Mouse (Mus musculus) midbrain, embryonic 13.5 days (tissue): ENCODE measurements around the gene Memo1. TPM values are rescaled to one million over a fixed set of nuclear protein-coding genes. Genes with fewer than 3 reads are reported as not detected.
"Not testable (repeated sequence)": the region's sequence is repeated elsewhere in the genome, so short reads cannot be mapped to it uniquely, and the experiment has no call there.

Experiments used
- ATAC-seq: fragments of 200-750 bp; cut with Nextera tagmentation; 2 replicates; pipeline ENCODE4 v1.8.0; 2017; ENCODE audit warnings: mild to moderate bottlenecking, moderate TSS enrichment, moderate library complexity
- H3K27ac ChIP-seq: fragments of 300-500 bp; sonication (generic); 2 replicates; pipeline ENCODE4 v1.5.1; 2015; ENCODE audit warnings: inconsistent platforms, mild to moderate bottlenecking, moderate library complexity
- H3K27me3 ChIP-seq: fragments of 300-500 bp; sonication (generic); 2 replicates; pipeline ENCODE4 v1.6.1; 2015; ENCODE audit warnings: mild to moderate bottlenecking, inconsistent platforms
- H3K36me3 ChIP-seq: fragments of 300-500 bp; sonication (generic); 2 replicates; pipeline ENCODE4 v1.6.1; 2015; ENCODE audit warnings: mild to moderate bottlenecking, inconsistent platforms
- H3K4me1 ChIP-seq: fragments of 300-500 bp; sonication (generic); replicated peaks from 2 replicates; pipeline ENCODE4 v1.6.1; 2015; ENCODE audit warnings: inconsistent platforms
- H3K4me2 ChIP-seq: fragments of 300-500 bp; sonication (generic); replicated peaks from 2 replicates; pipeline ENCODE4 v1.6.1; 2015; ENCODE audit warnings: moderate library complexity, mild to moderate bottlenecking, inconsistent platforms
- H3K4me3 ChIP-seq: fragments of 300-500 bp; sonication (generic); replicated peaks from 2 replicates; pipeline ENCODE4 v1.5.1; 2015; ENCODE audit warnings: mild to moderate bottlenecking, inconsistent platforms
- H3K9ac ChIP-seq: fragments of 300-500 bp; sonication (generic); replicated peaks from 2 replicates; pipeline ENCODE4 v1.6.1; 2015; ENCODE audit warnings: mild to moderate bottlenecking, inconsistent platforms
- H3K9me3 ChIP-seq: fragments of 300-500 bp; sonication (generic); 2 replicates; pipeline ENCODE4 v1.6.1; 2016; ENCODE audit warnings: mild to moderate bottlenecking, inconsistent platforms
- WGBS: fragments of 180-500 bp; shearing (Covaris S2); methylation state at CpG from one replicate; pipeline ENCODE4 v1.1.7; 2015; 5-methylcytosine and 5-hydroxymethylcytosine counted together
- polyA plus RNA-seq: library from polyadenylated mRNA; unstranded; fragments of >200 nt; fragmentation: Nextera tagmentation; extraction: Ambion mirVana; gene quantifications from 2 replicates; pipeline ENCODE4 v1.2.1, GENCODE M21; 2015

The Memo1 gene
- polyA plus RNA-seq, 1 experiment from 2014 or later, result 66.3 TPM

GRCm38 (mm10) chr17:74316309-74316863 lies 21.1 kb upstream of the Memo1 start:
- Histone ChIP-seq H3K4me1 (peaks cover 23% of the 10 kb centered on the region), H3K27ac (peak overlapping the region; percentile 92), H3K9ac (peak overlapping the region; percentile 82), H3K4me2 (peak overlapping the region; percentile 85), H3K36me3 (peaks cover 10% of the 10 kb centered on the region), H3K9me3 (no peaks in the 10 kb centered on the region), H3K4me3 (peak overlapping the region; percentile 79), H3K27me3 (no peaks in the 10 kb centered on the region)
- peak; percentile 97 for ATAC-seq
- WGBS, result under 1% methylated on average over 47 of the region's 48 CpGs

- WGBS, result under 1% methylated on average over 40 of the region's 45 CpGs
- peaks cover 23% of the 10 kb centered on the region for H3K4me1 ChIP-seq
- H3K9me3 ChIP-seq, result no peaks in the 10 kb centered on the region
- peak overlapping the region; percentile 82 for H3K9ac ChIP-seq
- no peaks in the 10 kb centered on the region for H3K27me3 ChIP-seq
- peak overlapping the region; percentile 79 for H3K4me3 ChIP-seq
- ATAC-seq, result no peak
- H3K36me3 ChIP-seq, result peaks cover 10% of the 10 kb centered on the region
- H3K4me2 ChIP-seq, result peak overlapping the region; percentile 85
- peak overlapping the region; percentile 92 for H3K27ac ChIP-seq
Measured at GRCm38 (mm10) chr17:74315445-74316308, 20.4 kb upstream of the Memo1 start.

GRCm38 (mm10) chr17:74306021-74306420 lies 10.7 kb upstream of the Memo1 start:
- no peaks in the 10 kb centered on the region for H3K27me3 ChIP-seq
- H3K27ac ChIP-seq, result no peak overlapping the region
- no peak overlapping the region for H3K9ac ChIP-seq
- H3K36me3 ChIP-seq, result peaks cover 53% of the 10 kb centered on the region
- WGBS, result 94% methylated on average over 1 of the region's 1 CpGs
- no peaks in the 10 kb centered on the region for H3K4me1 ChIP-seq
- no peaks in the 10 kb centered on the region for H3K9me3 ChIP-seq
- H3K4me3 ChIP-seq, result no peak overlapping the region
- H3K4me2 ChIP-seq, result no peak overlapping the region
- no peak for ATAC-seq

- 94% methylated on average over 4 of the region's 4 CpGs for WGBS
- peaks cover 54% of the 10 kb centered on the region for H3K36me3 ChIP-seq
- H3K4me2 ChIP-seq, result no peak overlapping the region
- H3K4me3 ChIP-seq, result no peak overlapping the region
- H3K9ac ChIP-seq, result no peak overlapping the region
- no peak for ATAC-seq
- no peak overlapping the region for H3K27ac ChIP-seq
- no peaks in the 10 kb centered on the region for H3K4me1 ChIP-seq
- no peaks in the 10 kb centered on the region for H3K27me3 ChIP-seq
- no peaks in the 10 kb centered on the region for H3K9me3 ChIP-seq
Measured at GRCm38 (mm10) chr17:74305616-74306015, 10.3 kb upstream of the Memo1 start.

- H3K9ac ChIP-seq, result no peak overlapping the region
- ATAC-seq, result no peak
- H3K4me2 ChIP-seq, result no peak overlapping the region
- no peaks in the 10 kb centered on the region for H3K27me3 ChIP-seq
- H3K36me3 ChIP-seq, result peaks cover 56% of the 10 kb centered on the region
- WGBS, result 97% methylated on average over 4 of the region's 4 CpGs
- no peaks in the 10 kb centered on the region for H3K4me1 ChIP-seq
- no peaks in the 10 kb centered on the region for H3K9me3 ChIP-seq
- H3K4me3 ChIP-seq, result no peak overlapping the region
- no peak overlapping the region for H3K27ac ChIP-seq
Measured at GRCm38 (mm10) chr17:74304060-74304459, 8.7 kb upstream of the Memo1 start.

GRCm38 (mm10) chr17:74300089-74300488 lies 4.8 kb upstream of the Memo1 start:
- Histone ChIP-seq H3K4me2 (no peak overlapping the region), H3K36me3 (peaks cover 36% of the 10 kb centered on the region), H3K27me3 (no peaks in the 10 kb centered on the region), H3K27ac (no peak overlapping the region), H3K4me3 (no peak overlapping the region), H3K9me3 (no peaks in the 10 kb centered on the region), H3K9ac (no peak overlapping the region), H3K4me1 (no peaks in the 10 kb centered on the region)
- WGBS, result 88% methylated on average over 5 of the region's 5 CpGs
- ATAC-seq, result no peak

GRCm38 (mm10) chr17:74296991-74297390 lies 1.7 kb upstream of the Memo1 start:
- H3K9me3 ChIP-seq, ATAC-seq, H3K27ac ChIP-seq: not testable (repeated sequence)

GRCm38 (mm10) chr17:74296076-74296823 lies 929 bp upstream of the Memo1 start:
- Histone ChIP-seq H3K4me2 (peak overlapping the region; percentile 80), H3K27ac (peak overlapping the region; percentile 96; the same call in 1 of the 2 replicates), H3K4me3 (peak overlapping the region; percentile 97), H3K9ac (peak overlapping the region; percentile 96), H3K9me3 (no peaks in the 10 kb centered on the region), H3K36me3 (peaks cover 17% of the 10 kb centered on the region), H3K4me1 (peaks cover 21% of the 10 kb centered on the region), H3K27me3 (no peaks in the 10 kb centered on the region)
- no peak for ATAC-seq
- 51% methylated on average over 11 of the region's 11 CpGs for WGBS

More at GRCm38 (mm10) chr17:74296991-74297390, 1.7 kb upstream of the Memo1 start:
- H3K4me3 ChIP-seq, H3K4me2 ChIP-seq, H3K27me3 ChIP-seq, H3K9ac ChIP-seq: not testable (repeated sequence)
- peaks cover 16% of the 10 kb centered on the region for H3K4me1 ChIP-seq
- WGBS, result 94% methylated on average over 5 of the region's 5 CpGs
- peaks cover 24% of the 10 kb centered on the region for H3K36me3 ChIP-seq

GRCm38 (mm10) chr17:74294426-74295025 lies 795 bp downstream of the Memo1 start:
- H3K27me3 ChIP-seq, result no peaks in the 10 kb centered on the region
- no peaks in the 10 kb centered on the region for H3K9me3 ChIP-seq
- peak overlapping the region; percentile 97 for H3K4me3 ChIP-seq
- ATAC-seq, result peak; percentile 77
- under 1% methylated on average over 66 of the region's 80 CpGs for WGBS
- H3K4me2 ChIP-seq, result peak overlapping the region; percentile 80
- peaks cover 27% of the 10 kb centered on the region for H3K4me1 ChIP-seq
- peaks cover 10% of the 10 kb centered on the region for H3K36me3 ChIP-seq
- H3K27ac ChIP-seq, result peak overlapping the region; percentile 96
- H3K9ac ChIP-seq, result peak overlapping the region; percentile 96

GRCm38 (mm10) chr17:74293687-74294425 lies 1.5 kb downstream of the Memo1 start:
- Histone ChIP-seq H3K27me3 (no peaks in the 10 kb centered on the region), H3K4me3 (peak overlapping the region; percentile 97), H3K4me2 (peak overlapping the region; percentile 80), H3K9me3 (no peaks in the 10 kb centered on the region), H3K36me3 (peaks cover 9% of the 10 kb centered on the region), H3K9ac (peak overlapping the region; percentile 96), H3K4me1 (peaks cover 27% of the 10 kb centered on the region), H3K27ac (peak overlapping the region; percentile 96)
- WGBS, result under 1% methylated on average over 18 of the region's 18 CpGs
- no peak for ATAC-seq
